Mouse (Mus musculus) forebrain, embryonic 12.5 days (tissue): ENCODE measurements around the gene Tssk2. TPM values are rescaled to one million over a fixed set of nuclear protein-coding genes. Genes with fewer than 3 reads are reported as not detected.

ENCODE experiments used
- ATAC-seq: fragments of 200-750 bp; cut with Nextera tagmentation; 2 replicates; pipeline ENCODE4 v1.8.0; 2017; ENCODE audit warnings: moderate TSS enrichment; ENCODE audit not compliant: low FRiP score
- H3K27ac ChIP-seq: fragments of 300-500 bp; sonication (generic); 2 replicates; pipeline ENCODE4 v1.5.1; 2016; ENCODE audit warnings: mild to moderate bottlenecking
- H3K27me3 ChIP-seq: fragments of 300-500 bp; sonication (generic); 2 replicates; pipeline ENCODE4 v1.6.1; 2016; ENCODE audit warnings: mild to moderate bottlenecking
- H3K36me3 ChIP-seq: fragments of 300-500 bp; sonication (generic); replicated peaks from 2 replicates; pipeline ENCODE4 v1.6.1; 2016; ENCODE audit warnings: mild to moderate bottlenecking
- H3K4me1 ChIP-seq: fragments of 300-500 bp; sonication (generic); 2 replicates; pipeline ENCODE4 v1.6.1; 2016
- H3K4me2 ChIP-seq: fragments of 300-500 bp; sonication (generic); 2 replicates; pipeline ENCODE4 v1.6.1; 2016; ENCODE audit warnings: mild to moderate bottlenecking, moderate library complexity
- H3K4me3 ChIP-seq: fragments of 300-500 bp; sonication (generic); replicated peaks from 2 replicates; pipeline ENCODE4 v1.5.1; 2016; ENCODE audit warnings: mild to moderate bottlenecking
- H3K9ac ChIP-seq: fragments of 300-500 bp; sonication (generic); 2 replicates; pipeline ENCODE4 v1.6.1; 2016; ENCODE audit warnings: mild to moderate bottlenecking
- H3K9me3 ChIP-seq: fragments of 300-500 bp; sonication (generic); 2 replicates; pipeline ENCODE4 v1.6.1; 2016
- WGBS: fragments of 180-500 bp; shearing (Covaris S2); methylation state at CpG from one replicate; pipeline ENCODE4 v1.1.7; 2016; 5-methylcytosine and 5-hydroxymethylcytosine counted together
- polyA plus RNA-seq: library from polyadenylated mRNA; unstranded; fragments of >200 nt; fragmentation: Nextera tagmentation; extraction: Ambion mirVana; gene quantifications from 2 replicates; pipeline ENCODE4 v1.2.1, GENCODE M21; 2016

The Tssk2 gene
- polyA plus RNA-seq, result not detected in 2 replicates

GRCm38 (mm10) chr16:17898462-17898861 lies at the start of gene Tssk2, which contains the start of gene Dgcr2:
Tssk2 (plus strand) TSS chr16:17898637.
Dgcr2 (minus strand) TSS chr16:17898562.
- peaks cover 57% of the 10 kb centered on the region for H3K36me3 ChIP-seq
- no peak for ATAC-seq
- no peaks in the 10 kb centered on the region; the same call in 1 of the 2 replicates for H3K27me3 ChIP-seq
- no peak within 1 kb of the TSS for H3K4me2 ChIP-seq
- no peaks in the 10 kb centered on the region for H3K9me3 ChIP-seq
- 94% methylated on average over 14 of the region's 14 CpGs for WGBS
- H3K27ac ChIP-seq, result no peak within 1 kb of the TSS
- no peaks in the 10 kb centered on the region for H3K4me1 ChIP-seq
- no peak within 1 kb of the TSS for H3K9ac ChIP-seq
- H3K4me3 ChIP-seq, result no peak within 1 kb of the TSS

- Histone ChIP-seq H3K27ac (0 out of 2 replicates have a peak overlapping the region, but pooled peaks have one; percentile 20), H3K9ac (no peak overlapping the region), H3K27me3 (no peaks in the 10 kb centered on the region), H3K4me3 (no peak overlapping the region), H3K4me2 (no peak overlapping the region), H3K9me3 (no peaks in the 10 kb centered on the region), H3K4me1 (0 out of 2 replicates have a peak, but pooled peaks cover 2% of the 10 kb centered on the region), H3K36me3 (peaks cover 91% of the 10 kb centered on the region)
- WGBS, result 30% methylated on average over 1 of the region's 1 CpGs
- ATAC-seq, result no peak
Observed at GRCm38 (mm10) chr16:17848928-17849327, 49.5 kb upstream of the Tssk2 start.

- H3K4me2 ChIP-seq, result no peak overlapping the region
- no peaks in the 10 kb centered on the region for H3K27me3 ChIP-seq
- no peak overlapping the region for H3K27ac ChIP-seq
- H3K9ac ChIP-seq, result no peak overlapping the region
- H3K36me3 ChIP-seq, result peaks cover 91% of the 10 kb centered on the region
- no peak overlapping the region for H3K4me3 ChIP-seq
- H3K9me3 ChIP-seq, result no peaks in the 10 kb centered on the region
- no peak for ATAC-seq
- WGBS, result 90% methylated on average over 6 of the region's 6 CpGs
- 0 out of 2 replicates have a peak, but pooled peaks cover 2% of the 10 kb centered on the region for H3K4me1 ChIP-seq
Observed at GRCm38 (mm10) chr16:17849486-17849885, 49.0 kb upstream of the Tssk2 start.

DNA sequence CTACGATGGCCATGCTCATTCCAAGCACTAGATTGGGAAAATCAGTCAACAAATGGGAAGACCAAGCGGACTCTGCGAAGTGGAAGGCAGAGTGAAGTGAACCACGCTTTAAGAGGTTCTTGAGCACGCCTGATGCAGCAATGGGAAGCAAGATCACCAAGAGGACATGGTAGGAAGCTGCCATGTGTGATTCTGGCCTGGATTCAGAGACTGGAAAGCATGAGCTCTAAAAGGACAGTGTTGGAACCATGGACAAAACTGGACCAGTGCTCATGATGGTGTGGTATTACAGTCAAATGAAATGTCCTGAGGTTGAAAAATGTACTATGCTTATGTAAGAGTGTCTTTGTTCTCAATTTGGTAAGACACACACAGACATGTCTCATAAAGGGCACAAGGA lies 47.1 kb upstream of the Tssk2 start:
- Histone ChIP-seq H3K27me3 (no peaks in the 10 kb centered on the region), H3K27ac (no peak overlapping the region), H3K9me3 (no peaks in the 10 kb centered on the region), H3K4me1 (0 out of 2 replicates have a peak, but pooled peaks cover 2% of the 10 kb centered on the region), H3K4me3 (no peak overlapping the region), H3K36me3 (peaks cover 89% of the 10 kb centered on the region), H3K9ac (no peak overlapping the region), H3K4me2 (no peak overlapping the region)
- WGBS, result 97% methylated on average over 5 of the region's 5 CpGs
- ATAC-seq, result no peak

DNA sequence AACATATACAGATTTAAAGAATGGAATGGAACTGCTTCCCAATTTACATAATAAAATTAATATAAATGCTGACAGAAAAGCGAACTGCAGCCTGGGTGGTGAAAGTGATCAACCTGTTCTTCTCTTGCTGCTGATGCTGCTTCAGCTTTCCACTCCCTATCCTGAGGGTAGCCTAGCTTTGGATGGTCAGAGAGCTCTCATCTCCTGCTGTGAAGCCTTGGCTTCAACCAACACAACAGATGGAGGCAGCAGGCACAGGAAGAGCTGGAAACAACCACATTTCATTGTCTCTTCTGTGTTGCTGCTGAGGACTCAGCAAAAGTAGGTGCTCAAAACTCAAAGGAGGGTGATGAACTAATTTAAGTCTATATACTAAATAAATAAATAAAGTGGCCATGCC lies 46.6 kb upstream of the Tssk2 start:
- Histone ChIP-seq H3K4me3 (no peak overlapping the region), H3K27ac (no peak overlapping the region), H3K36me3 (peaks cover 89% of the 10 kb centered on the region), H3K4me2 (no peak overlapping the region), H3K9ac (no peak overlapping the region), H3K9me3 (no peaks in the 10 kb centered on the region), H3K4me1 (0 out of 2 replicates have a peak, but pooled peaks cover 2% of the 10 kb centered on the region), H3K27me3 (no peaks in the 10 kb centered on the region)
- 97% methylated on average over 1 of the region's 1 CpGs for WGBS
- ATAC-seq, result no peak

- no peak overlapping the region for H3K4me2 ChIP-seq
- H3K4me3 ChIP-seq, result no peak overlapping the region
- no peak overlapping the region for H3K27ac ChIP-seq
- H3K4me1 ChIP-seq, result 0 out of 2 replicates have a peak, but pooled peaks cover 2% of the 10 kb centered on the region
- ATAC-seq, result no peak
- no peaks in the 10 kb centered on the region for H3K9me3 ChIP-seq
- 91% methylated on average over 2 of the region's 2 CpGs for WGBS
- no peak overlapping the region for H3K9ac ChIP-seq
- H3K36me3 ChIP-seq, result peaks cover 91% of the 10 kb centered on the region
- no peaks in the 10 kb centered on the region for H3K27me3 ChIP-seq
Observed at GRCm38 (mm10) chr16:17853263-17853662, 45.2 kb upstream of the Tssk2 start.

- 96% methylated on average over 7 of the region's 7 CpGs for WGBS
- Histone ChIP-seq H3K9ac (no peak overlapping the region), H3K36me3 (peaks cover 86% of the 10 kb centered on the region), H3K27ac (no peak overlapping the region), H3K4me2 (no peak overlapping the region), H3K9me3 (no peaks in the 10 kb centered on the region), H3K4me1 (peaks cover 5% of the 10 kb centered on the region; the same call in 1 of the 2 replicates), H3K27me3 (no peaks in the 10 kb centered on the region), H3K4me3 (no peak overlapping the region)
- no peak for ATAC-seq
Observed at GRCm38 (mm10) chr16:17857157-17857556, 41.3 kb upstream of the Tssk2 start.

DNA sequence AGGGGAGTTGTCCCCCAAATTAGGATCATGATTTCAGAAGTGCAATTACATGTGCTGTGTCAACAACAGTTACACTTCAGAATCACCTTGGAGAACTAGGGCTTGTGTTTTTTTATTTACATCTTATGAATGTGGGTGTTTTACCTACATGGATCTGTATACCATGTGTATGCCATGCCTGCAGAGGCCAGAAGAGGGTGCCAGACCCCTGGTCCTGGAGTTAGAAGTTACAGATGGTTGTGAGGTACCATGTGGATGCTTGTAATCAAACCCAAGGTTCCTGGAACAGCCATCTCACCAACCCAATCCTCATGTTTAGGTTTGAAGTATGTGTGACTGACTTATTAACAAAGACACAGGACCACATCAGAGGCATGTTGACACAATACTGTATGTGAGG lies 39.8 kb upstream of the Tssk2 start:
- Histone ChIP-seq H3K36me3 (peaks cover 83% of the 10 kb centered on the region), H3K9me3 (no peaks in the 10 kb centered on the region), H3K27ac (no peak overlapping the region), H3K27me3 (no peaks in the 10 kb centered on the region), H3K9ac (no peak overlapping the region), H3K4me1 (peaks cover 6% of the 10 kb centered on the region; the same call in 1 of the 2 replicates), H3K4me3 (no peak overlapping the region), H3K4me2 (no peak overlapping the region)
- ATAC-seq, result no peak

- Histone ChIP-seq H3K9me3 (no peaks in the 10 kb centered on the region), H3K36me3 (peaks cover 59% of the 10 kb centered on the region), H3K9ac (no peak overlapping the region), H3K4me1 (peaks cover 6% of the 10 kb centered on the region; the same call in 1 of the 2 replicates), H3K27me3 (no peaks in the 10 kb centered on the region), H3K27ac (no peak overlapping the region), H3K4me3 (no peak overlapping the region), H3K4me2 (no peak overlapping the region)
- ATAC-seq, result no peak
- WGBS, result 96% methylated on average over 2 of the region's 2 CpGs
Observed at GRCm38 (mm10) chr16:17865293-17865692, 33.1 kb upstream of the Tssk2 start.

DNA sequence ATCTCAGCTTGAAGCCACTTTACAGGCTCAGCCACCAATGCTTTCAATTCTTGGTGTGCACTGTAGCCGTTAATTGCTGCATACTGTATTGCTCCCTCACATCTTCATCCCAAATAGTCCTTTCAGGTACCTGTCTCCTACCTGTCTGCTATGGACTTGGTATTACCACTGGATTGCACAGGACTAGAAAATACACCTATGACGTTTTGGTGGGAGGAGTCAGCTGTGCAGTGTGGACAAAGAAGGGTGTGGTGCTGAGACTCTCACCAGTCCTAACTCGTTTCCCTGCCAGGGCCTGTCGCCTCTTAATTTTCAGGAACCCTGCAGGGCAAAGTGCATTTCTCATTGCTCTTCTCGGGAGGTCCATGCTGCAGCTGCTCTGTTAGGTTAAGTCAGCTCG lies 32.7 kb upstream of the Tssk2 start:
- peaks cover 62% of the 10 kb centered on the region for H3K36me3 ChIP-seq
- no peak overlapping the region for H3K9ac ChIP-seq
- no peak for ATAC-seq
- no peak overlapping the region for H3K4me2 ChIP-seq
- no peaks in the 10 kb centered on the region for H3K9me3 ChIP-seq
- H3K27ac ChIP-seq, result no peak overlapping the region
- peaks cover 6% of the 10 kb centered on the region; the same call in 1 of the 2 replicates for H3K4me1 ChIP-seq
- WGBS, result 70% methylated on average over 6 of the region's 6 CpGs
- H3K27me3 ChIP-seq, result no peaks in the 10 kb centered on the region
- no peak overlapping the region for H3K4me3 ChIP-seq

GRCm38 (mm10) chr16:17871248-17871647 lies 27.2 kb upstream of the Tssk2 start:
- ATAC-seq, result no peak
- H3K27ac ChIP-seq, result no peak overlapping the region
- no peaks in the 10 kb centered on the region for H3K27me3 ChIP-seq
- H3K4me2 ChIP-seq, result no peak overlapping the region
- H3K9ac ChIP-seq, result no peak overlapping the region
- 92% methylated on average over 5 of the region's 5 CpGs for WGBS
- H3K36me3 ChIP-seq, result peaks cover 51% of the 10 kb centered on the region
- no peak overlapping the region for H3K4me3 ChIP-seq
- H3K4me1 ChIP-seq, result peaks cover 6% of the 10 kb centered on the region; the same call in 1 of the 2 replicates
- H3K9me3 ChIP-seq, result no peaks in the 10 kb centered on the region

DNA sequence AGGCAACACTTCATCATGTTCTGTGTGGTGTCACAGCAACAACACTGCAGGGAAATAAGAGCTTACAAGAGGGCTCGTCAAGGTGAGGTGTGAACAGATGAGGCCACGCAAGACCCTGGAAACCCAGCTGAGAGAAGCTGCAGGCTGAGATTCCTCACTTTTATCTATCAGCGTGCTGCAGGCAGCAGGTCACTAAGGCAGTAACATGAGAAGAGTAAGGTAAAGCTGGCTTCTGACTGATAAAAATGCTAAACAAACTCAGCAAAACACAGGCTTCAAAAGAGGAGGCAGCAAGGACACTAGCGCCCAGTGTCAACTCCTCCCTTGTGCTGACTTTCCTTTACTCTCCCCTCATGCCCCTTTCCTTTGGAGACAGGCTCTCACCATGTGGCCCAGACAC lies 25.4 kb upstream of the Tssk2 start:
- Histone ChIP-seq H3K27ac (no peak overlapping the region; the same call in 1 of the 2 replicates), H3K4me2 (no peak overlapping the region), H3K9me3 (no peaks in the 10 kb centered on the region), H3K4me1 (peaks cover 6% of the 10 kb centered on the region; the same call in 1 of the 2 replicates), H3K27me3 (no peaks in the 10 kb centered on the region), H3K4me3 (no peak overlapping the region), H3K36me3 (peaks cover 45% of the 10 kb centered on the region), H3K9ac (no peak overlapping the region)
- no peak for ATAC-seq
- WGBS, result 78% methylated on average over 4 of the region's 4 CpGs

DNA sequence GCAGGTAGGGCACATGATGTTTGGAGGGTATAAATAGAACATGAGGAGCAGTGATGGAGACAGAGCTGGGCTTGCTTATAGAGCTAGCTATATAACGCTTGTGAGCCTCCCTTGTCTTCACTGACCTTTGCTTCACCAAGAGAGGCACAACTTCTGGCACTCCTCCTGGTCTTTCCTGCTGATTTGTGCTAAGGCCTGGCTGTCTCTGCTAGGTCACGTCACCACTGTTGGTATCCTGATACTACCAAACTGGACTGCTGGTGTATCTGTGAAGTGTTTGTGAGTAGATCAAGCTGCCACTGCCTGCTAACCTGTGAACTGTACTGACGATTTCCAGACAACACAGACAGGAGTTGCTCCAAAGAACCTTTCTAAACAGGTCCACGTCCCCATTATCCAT lies 23.3 kb upstream of the Tssk2 start:
- Histone ChIP-seq H3K27me3 (no peaks in the 10 kb centered on the region), H3K27ac (no peak overlapping the region), H3K4me3 (no peak overlapping the region), H3K4me1 (peaks cover 6% of the 10 kb centered on the region; the same call in 1 of the 2 replicates), H3K9ac (no peak overlapping the region), H3K36me3 (peaks cover 37% of the 10 kb centered on the region), H3K9me3 (no peaks in the 10 kb centered on the region), H3K4me2 (no peak overlapping the region)
- WGBS, result 94% methylated on average over 4 of the region's 4 CpGs
- no peak for ATAC-seq
